Mouse (Mus musculus) liver, adult 2 months (tissue): ENCODE measurements around the gene Hand1. TPM values are rescaled to one million over a fixed set of nuclear protein-coding genes. Genes with fewer than 3 reads are reported as not detected.
A peak's percentile ranks its signal among the peaks of the same experiment; 100 is the strongest.

Source experiments
- DNase-seq: peaks from one replicate; pipeline ENCODE4 v3.0.0-alpha.2; 2011; ENCODE audit warnings: low read depth, low spot score; ENCODE audit errors: extremely low read depth
- H3K27ac ChIP-seq: fragments of 200-500 bp; replicated peaks from 2 replicates; pipeline ENCODE4 v1.5.1; 2012; ENCODE audit warnings: low read depth, mild to moderate bottlenecking, control low read depth, inconsistent platforms, low read length; ENCODE audit not compliant: insufficient read depth
- H3K27me3 ChIP-seq: fragments of 200-500 bp; 2 replicates; pipeline ENCODE4 v1.6.1; 2012; ENCODE audit warnings: mild to moderate bottlenecking, moderate library complexity, low read length, inconsistent platforms; ENCODE audit not compliant: control insufficient read depth, insufficient read depth
- H3K36me3 ChIP-seq: fragments of 200-500 bp; 2 replicates; pipeline ENCODE4 v1.6.1; 2012; ENCODE audit warnings: low read length, inconsistent platforms; ENCODE audit not compliant: control insufficient read depth, insufficient read depth
- H3K4me1 ChIP-seq: fragments of 200-500 bp; 2 replicates; pipeline ENCODE4 v1.6.1; 2011; ENCODE audit warnings: low read length; ENCODE audit not compliant: control insufficient read depth, insufficient read depth
- H3K4me3 ChIP-seq: fragments of 200-500 bp; 2 replicates; pipeline ENCODE4 v1.5.1; 2011; ENCODE audit warnings: low read depth, mild to moderate bottlenecking, control low read depth, low read length, moderate library complexity; ENCODE audit not compliant: insufficient read depth
- H3K79me2 ChIP-seq: fragments of 200-500 bp; 2 replicates; pipeline ENCODE4 v1.6.1; 2012; ENCODE audit warnings: inconsistent platforms, mild to moderate bottlenecking, low read length, moderate library complexity; ENCODE audit not compliant: control insufficient read depth, insufficient read depth
- H3K9ac ChIP-seq: fragments of 200-500 bp; 2 replicates; pipeline ENCODE4 v1.6.1; 2012; ENCODE audit warnings: low read depth, mild to moderate bottlenecking, control low read depth, inconsistent platforms, low read length
- CTCF ChIP-seq: fragments of 200-500 bp; IDR thresholded peaks from 2 replicates; pipeline ENCODE4 v1.5.1; 2011; ENCODE audit warnings: low read depth, low read length, control low read depth
- POLR2A ChIP-seq: fragments of 200-500 bp; IDR thresholded peaks from 2 replicates; pipeline ENCODE4 v1.6.1; 2011; ENCODE audit warnings: low read length, control low read depth; ENCODE audit not compliant: insufficient read depth; ENCODE audit errors: extremely low read depth
- WGBS: fragments of 180-500 bp; shearing (Covaris S2); methylation state at CpG from one replicate; pipeline ENCODE4 v1.1.7; 2018; 5-methylcytosine and 5-hydroxymethylcytosine counted together
- polyA plus RNA-seq: library from polyadenylated mRNA; depleted of rRNA; stranded (reverse); fragments of >200 nt; gene quantifications from 2 replicates; pipeline ENCODE4 v1.2.3, GENCODE M21; 2012; rRNA removed
- total RNA-seq: library from RNA; depleted of rRNA; stranded (reverse); fragments of >200 nt; gene quantifications from 2 replicates; pipeline ENCODE4 v1.2.3, GENCODE M21; 2014; rRNA removed

The Hand1 gene
- total RNA-seq, result not detected in 2 replicates
- polyA plus RNA-seq, result not detected in 2 replicates

GRCm38 (mm10) chr11:57832552-57833201 lies at the start of gene Hand1:
Hand1 (minus strand) TSS chr11:57832818.
- Histone ChIP-seq H3K4me1 (peaks cover 3% of the 10 kb centered on the region; the same call in 1 of the 2 replicates), H3K27me3 (peaks cover 49% of the 10 kb centered on the region), H3K4me3 (no peak within 1 kb of the TSS), H3K79me2 (no peaks in the 10 kb centered on the region), H3K27ac (no peak within 1 kb of the TSS), H3K9ac (no peak within 1 kb of the TSS), H3K36me3 (no peaks in the 10 kb centered on the region)
- TF ChIP-seq CTCF (no peak), POLR2A (no peak)
- 18% methylated on average over 23 of the region's 23 CpGs for WGBS
- DNase-seq, result no peak

GRCm38 (mm10) chr11:57876157-57876556 lies 43.5 kb upstream of the Hand1 start:
- Histone ChIP-seq H3K79me2 (no peaks in the 10 kb centered on the region), H3K27ac (no peak overlapping the region), H3K36me3 (no peaks in the 10 kb centered on the region), H3K9ac (no peak overlapping the region), H3K4me3 (no peak overlapping the region), H3K4me1 (no peaks in the 10 kb centered on the region), H3K27me3 (no peaks in the 10 kb centered on the region)
- 88% methylated on average over 2 of the region's 2 CpGs for WGBS
- no peak for DNase-seq
- no peak for TF ChIP-seq POLR2A
- no peak for TF ChIP-seq CTCF

GRCm38 (mm10) chr11:57873014-57873413 lies 40.4 kb upstream of the Hand1 start:
- no peaks in the 10 kb centered on the region for H3K36me3 ChIP-seq
- no peak overlapping the region for H3K4me3 ChIP-seq
- H3K79me2 ChIP-seq, result no peaks in the 10 kb centered on the region
- no peak for DNase-seq
- H3K9ac ChIP-seq, result no peak overlapping the region
- no peaks in the 10 kb centered on the region for H3K4me1 ChIP-seq
- 77% methylated on average over 3 of the region's 3 CpGs for WGBS
- no peaks in the 10 kb centered on the region for H3K27me3 ChIP-seq
- TF ChIP-seq CTCF (no peak), POLR2A (no peak)
- H3K27ac ChIP-seq, result no peak overlapping the region

- 52% methylated on average over 9 of the region's 9 CpGs for WGBS
- no peak for TF ChIP-seq POLR2A
- peak; percentile 54 for TF ChIP-seq CTCF
- no peaks in the 10 kb centered on the region for H3K79me2 ChIP-seq
- H3K9ac ChIP-seq, result no peak overlapping the region
- H3K4me3 ChIP-seq, result no peak overlapping the region
- H3K27ac ChIP-seq, result no peak overlapping the region
- 0 out of 2 replicates have a peak, but pooled peaks cover 4% of the 10 kb centered on the region for H3K27me3 ChIP-seq
- DNase-seq, result no peak
- no peaks in the 10 kb centered on the region for H3K36me3 ChIP-seq
- H3K4me1 ChIP-seq, result no peaks in the 10 kb centered on the region
These were observed 36.3 kb upstream of the Hand1 start for GRCm38 (mm10) chr11:57868753-57869460.

GRCm38 (mm10) chr11:57866466-57866865 lies 33.8 kb upstream of the Hand1 start:
- Histone ChIP-seq H3K4me1 (no peaks in the 10 kb centered on the region), H3K36me3 (no peaks in the 10 kb centered on the region), H3K79me2 (no peaks in the 10 kb centered on the region), H3K27ac (no peak overlapping the region), H3K9ac (no peak overlapping the region), H3K27me3 (0 out of 2 replicates have a peak, but pooled peaks cover 4% of the 10 kb centered on the region), H3K4me3 (no peak overlapping the region)
- TF ChIP-seq CTCF (no peak), POLR2A (no peak)
- 37% methylated on average over 7 of the region's 7 CpGs for WGBS
- DNase-seq, result no peak

GRCm38 (mm10) chr11:57864577-57864976 lies 32.0 kb upstream of the Hand1 start:
- H3K27me3 ChIP-seq, result 0 out of 2 replicates have a peak, but pooled peaks cover 4% of the 10 kb centered on the region
- no peak overlapping the region for H3K4me3 ChIP-seq
- 30% methylated on average over 8 of the region's 8 CpGs for WGBS
- no peak for DNase-seq
- no peak overlapping the region for H3K27ac ChIP-seq
- no peaks in the 10 kb centered on the region for H3K79me2 ChIP-seq
- H3K36me3 ChIP-seq, result no peaks in the 10 kb centered on the region
- TF ChIP-seq CTCF (no peak), POLR2A (no peak)
- no peaks in the 10 kb centered on the region for H3K4me1 ChIP-seq
- H3K9ac ChIP-seq, result no peak overlapping the region
